Mouse (Mus musculus) intestine, embryonic 16.5 days (tissue): ENCODE data around the gene Foxj2. TPM values are rescaled to one million over a fixed set of nuclear protein-coding genes. Genes with fewer than 3 reads are reported as not detected.

Experiments
- ATAC-seq: fragments of 200-750 bp; cut with Nextera tagmentation; 2 replicates; pipeline ENCODE4 v1.8.0; 2017; ENCODE audit warnings: moderate TSS enrichment, moderate library complexity
- H3K27ac ChIP-seq: fragments of 300-500 bp; sonication (generic); 2 replicates; pipeline ENCODE4 v1.5.1; 2014; ENCODE audit warnings: mild to moderate bottlenecking, low read length
- H3K27me3 ChIP-seq: fragments of 300-500 bp; sonication (generic); replicated peaks from 2 replicates; pipeline ENCODE4 v1.6.1; 2014; ENCODE audit warnings: low read length, control low read depth, mixed read lengths; ENCODE audit not compliant: control insufficient read depth, insufficient read depth
- H3K36me3 ChIP-seq: fragments of 300-500 bp; sonication (generic); 2 replicates; pipeline ENCODE4 v1.6.1; 2014; ENCODE audit warnings: low read length, control low read depth; ENCODE audit not compliant: control insufficient read depth, insufficient read depth
- H3K4me1 ChIP-seq: fragments of 300-500 bp; sonication (generic); 2 replicates; pipeline ENCODE4 v1.6.1; 2014; ENCODE audit warnings: low read length, control low read depth, mixed read lengths; ENCODE audit not compliant: control insufficient read depth, insufficient read depth
- H3K4me2 ChIP-seq: fragments of 300-500 bp; sonication (generic); 2 replicates; pipeline ENCODE4 v1.6.1; 2014; ENCODE audit warnings: low read depth, low read length, control low read depth
- H3K4me3 ChIP-seq: fragments of 300-500 bp; sonication (generic); 2 replicates; pipeline ENCODE4 v1.5.1; 2014; ENCODE audit warnings: mild to moderate bottlenecking, low read length
- H3K9ac ChIP-seq: fragments of 300-500 bp; sonication (generic); 2 replicates; pipeline ENCODE4 v1.6.1; 2014; ENCODE audit warnings: low read depth, low read length
- H3K9me3 ChIP-seq: fragments of 300-500 bp; sonication (generic); 2 replicates; pipeline ENCODE4 v1.6.1; 2016; ENCODE audit warnings: low read length, control low read depth; ENCODE audit not compliant: control insufficient read depth
- WGBS: fragments of 180-500 bp; shearing (Covaris S2); extraction: QIAGEN DNeasy Blood & Tissue Kit; methylation state at CpG from one replicate; pipeline ENCODE4 v1.1.7; 2014; 5-methylcytosine and 5-hydroxymethylcytosine counted together
- polyA plus RNA-seq: library from polyadenylated mRNA; unstranded; fragments of >200 nt; fragmentation: Nextera tagmentation; extraction: Ambion mirVana; gene quantifications from 2 replicates; pipeline ENCODE4 v1.2.1, GENCODE M21; 2015

Gene Foxj2
- polyA plus RNA-seq, 1 experiment from 2014 or later, result 3.3 TPM

- H3K4me2 ChIP-seq, result no peak overlapping the region
- H3K27ac ChIP-seq, result no peak overlapping the region
- H3K4me3 ChIP-seq, result no peak overlapping the region
- no peak overlapping the region for H3K9ac ChIP-seq
- ATAC-seq, result no peak
- H3K27me3 ChIP-seq, result no peaks in the 10 kb centered on the region
- 33% methylated on average over 5 of the region's 5 CpGs for WGBS
- no peaks in the 10 kb centered on the region for H3K4me1 ChIP-seq
- H3K36me3 ChIP-seq, result no peaks in the 10 kb centered on the region
- H3K9me3 ChIP-seq, result no peaks in the 10 kb centered on the region
These were observed 33.4 kb upstream of the Foxj2 start for GRCm38 (mm10) chr6:122786275-122786674.

GRCm38 (mm10) chr6:122795254-122795935, 24.3 kb upstream of the Foxj2 start:
- Histone ChIP-seq H3K4me2 (no peak overlapping the region), H3K36me3 (no peaks in the 10 kb centered on the region), H3K9ac (no peak overlapping the region), H3K4me1 (no peaks in the 10 kb centered on the region), H3K4me3 (no peak overlapping the region), H3K27me3 (no peaks in the 10 kb centered on the region), H3K27ac (no peak overlapping the region), H3K9me3 (no peaks in the 10 kb centered on the region)
- ATAC-seq, result no peak
- WGBS, result 70% methylated on average over 8 of the region's 8 CpGs

- 35% methylated on average over 10 of the region's 10 CpGs for WGBS
- Histone ChIP-seq H3K9ac (peak overlapping the region; percentile 77), H3K4me1 (peaks cover 3% of the 10 kb centered on the region; the same call in 1 of the 2 replicates), H3K27me3 (no peaks in the 10 kb centered on the region), H3K4me3 (peak overlapping the region; percentile 64), H3K27ac (no peak overlapping the region), H3K9me3 (no peaks in the 10 kb centered on the region), H3K4me2 (peak overlapping the region; percentile 100), H3K36me3 (no peaks in the 10 kb centered on the region)
- ATAC-seq, result no peak; the same call in 1 of the 2 replicates
These were observed 18.9 kb upstream of the Foxj2 start for GRCm38 (mm10) chr6:122800640-122801300.

GRCm38 (mm10) chr6:122801301-122801800, 18.4 kb upstream of the Foxj2 start, which contains the start of gene Slc2a3:
TSS of gene Slc2a3 (minus strand) at chr6:122801640.
- Histone ChIP-seq H3K36me3 (no peaks in the 10 kb centered on the region), H3K4me1 (peaks cover 3% of the 10 kb centered on the region; the same call in 1 of the 2 replicates), H3K4me3 (peak within 1 kb of the TSS; percentile 64), H3K9me3 (no peaks in the 10 kb centered on the region), H3K4me2 (peak within 1 kb of the TSS; percentile 100), H3K27ac (peak within 1 kb of the TSS; percentile 23; the same call in 1 of the 2 replicates), H3K9ac (peak within 1 kb of the TSS; percentile 77), H3K27me3 (no peaks in the 10 kb centered on the region)
- ATAC-seq, result peak; percentile 72
- under 1% methylated on average over 46 of the region's 46 CpGs for WGBS

- 0 out of 2 replicates have a peak overlapping the region, but pooled peaks have one; percentile 23 for H3K27ac ChIP-seq
- no peaks in the 10 kb centered on the region for H3K27me3 ChIP-seq
- peak overlapping the region; percentile 100 for H3K4me2 ChIP-seq
- H3K36me3 ChIP-seq, result no peaks in the 10 kb centered on the region
- peaks cover 3% of the 10 kb centered on the region; the same call in 1 of the 2 replicates for H3K4me1 ChIP-seq
- peak; percentile 63 for ATAC-seq
- peak overlapping the region; percentile 64 for H3K4me3 ChIP-seq
- H3K9ac ChIP-seq, result peak overlapping the region; percentile 77
- 4% methylated on average over 34 of the region's 34 CpGs for WGBS
- no peaks in the 10 kb centered on the region for H3K9me3 ChIP-seq
These were observed 17.8 kb upstream of the Foxj2 start for GRCm38 (mm10) chr6:122801801-122802514.

GRCm38 (mm10) chr6:122804418-122804817, 15.3 kb upstream of the Foxj2 start:
- no peak overlapping the region for H3K27ac ChIP-seq
- 21% methylated on average over 5 of the region's 5 CpGs for WGBS
- H3K36me3 ChIP-seq, result no peaks in the 10 kb centered on the region
- H3K4me2 ChIP-seq, result no peak overlapping the region
- no peak overlapping the region for H3K4me3 ChIP-seq
- no peaks in the 10 kb centered on the region for H3K27me3 ChIP-seq
- H3K9ac ChIP-seq, result no peak overlapping the region
- H3K4me1 ChIP-seq, result peaks cover 3% of the 10 kb centered on the region; the same call in 1 of the 2 replicates
- ATAC-seq, result peak; percentile 61
- no peaks in the 10 kb centered on the region for H3K9me3 ChIP-seq

- WGBS, result under 1% methylated on average over 11 of the region's 11 CpGs
- Histone ChIP-seq H3K9ac (peak overlapping the region; percentile 65), H3K27ac (peak overlapping the region; percentile 100), H3K36me3 (no peaks in the 10 kb centered on the region), H3K4me2 (peak overlapping the region; percentile 59), H3K4me1 (peaks cover 4% of the 10 kb centered on the region; the same call in 1 of the 2 replicates), H3K4me3 (peak overlapping the region; percentile 73), H3K9me3 (no peaks in the 10 kb centered on the region), H3K27me3 (no peaks in the 10 kb centered on the region)
- ATAC-seq, result peak; percentile 0
These were observed 9.6 kb upstream of the Foxj2 start for GRCm38 (mm10) chr6:122810022-122810614.

GRCm38 (mm10) chr6:122810615-122811279, 9.0 kb upstream of the Foxj2 start:
- Histone ChIP-seq H3K27ac (peak overlapping the region; percentile 100), H3K9me3 (no peaks in the 10 kb centered on the region), H3K4me1 (peaks cover 4% of the 10 kb centered on the region; the same call in 1 of the 2 replicates), H3K27me3 (no peaks in the 10 kb centered on the region), H3K36me3 (no peaks in the 10 kb centered on the region), H3K4me3 (peak overlapping the region; percentile 73), H3K4me2 (peak overlapping the region; percentile 64), H3K9ac (peak overlapping the region; percentile 85)
- peak; percentile 99 for ATAC-seq
- under 1% methylated on average over 30 of the region's 30 CpGs for WGBS
